Mouse (Mus musculus) embryonic fibroblast, embryonic 13.5 days (primary cell): ENCODE results near the gene Hist1h2bl.

Source experiments
- CTCF ChIP-seq: IDR thresholded peaks from 2 replicates; pipeline ENCODE4 v1.5.1; 2011; ENCODE audit warnings: mild to moderate bottlenecking, control low read depth, low read length, moderate library complexity, borderline replicate concordance; ENCODE audit not compliant: insufficient read depth
- POLR2A ChIP-seq: IDR thresholded peaks from 2 replicates; pipeline ENCODE4 v1.6.1; 2011; ENCODE audit warnings: low read depth, mild to moderate bottlenecking, control low read depth, low read length, moderate library complexity

DNA sequence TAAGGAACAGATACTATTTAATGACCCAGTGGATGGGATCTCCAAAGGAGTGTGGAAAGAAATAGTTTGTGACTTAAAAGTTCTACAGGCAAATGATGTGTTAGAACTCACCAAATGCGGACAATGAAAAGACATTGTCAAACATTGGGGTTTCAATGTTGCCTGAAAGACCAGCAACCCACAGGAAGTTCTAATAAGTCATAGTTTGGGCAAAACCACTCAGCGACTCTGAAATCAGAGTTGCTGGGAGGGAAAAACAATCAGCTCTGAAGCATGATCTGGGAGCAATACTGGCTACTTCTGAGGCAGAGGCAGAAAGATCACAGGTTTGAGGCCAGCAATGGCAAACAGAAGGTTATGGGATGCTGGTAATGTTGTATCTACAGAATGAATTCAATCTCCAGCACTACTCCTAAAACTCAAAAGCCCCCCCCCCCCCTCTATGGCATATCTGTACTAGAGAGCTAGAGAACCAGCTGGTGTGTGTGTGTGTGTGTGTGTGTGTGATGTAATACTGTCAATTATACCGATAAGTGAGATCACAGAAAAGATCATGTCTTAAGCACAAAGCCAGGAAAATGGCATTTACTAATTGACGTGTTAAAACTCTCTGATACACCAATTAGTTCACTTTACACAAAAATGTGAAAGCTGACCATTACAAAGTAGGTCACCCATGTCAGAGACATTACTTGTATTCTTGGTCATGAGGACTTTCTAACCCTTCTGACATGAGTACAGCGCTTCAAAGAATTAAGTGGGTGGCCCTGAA is 33.6 kb upstream of the Hist1h2bl start:
- TF ChIP-seq POLR2A (peak; percentile 75), CTCF (no peak)
